21 mouse cellular contexts compared by ENCODE assay signal in genomic region chr12:44286992-44287391, GRCm38 (mm10).
"Had no signal": no experiment of that assay in that cellular context is flagged by ENCODE, and none has a peak within 500 bp of the region (broad histone marks: within the 10 kb centered on the region; RNA-seq: fewer than 3 reads in every experiment).

No protein-coding gene starts in this region.

- H3K27me3 ChIP-seq: liver, embryonic 12.5 days; lung, embryonic 15.5 days; megakaryocyte, embryonic 14.5 days; midbrain, embryonic 13.5 days; midbrain, embryonic 15.5 days; neural tube, embryonic 13.5 days; neural tube, embryonic 15.5 days had no signal

- H3K4me1 ChIP-seq: liver, embryonic 12.5 days; lung, embryonic 15.5 days; midbrain, embryonic 13.5 days; midbrain, embryonic 15.5 days; neural tube, embryonic 13.5 days; neural tube, embryonic 15.5 days had no signal

- H3K27ac ChIP-seq: liver, embryonic 12.5 days; liver, embryonic 14.5 days; lung, embryonic 15.5 days; macrophage; midbrain, embryonic 13.5 days; midbrain, embryonic 15.5 days; neural tube, embryonic 13.5 days; neural tube, embryonic 15.5 days had no signal

- H3K9ac ChIP-seq: liver, embryonic 12.5 days; liver, embryonic 14.5 days; lung, embryonic 15.5 days; midbrain, embryonic 13.5 days; midbrain, embryonic 15.5 days; neural tube, embryonic 13.5 days; neural tube, embryonic 15.5 days had no signal

- H3K4me3 ChIP-seq: liver, embryonic 12.5 days; lung, embryonic 15.5 days; megakaryocyte, embryonic 14.5 days; midbrain, embryonic 13.5 days; midbrain, embryonic 15.5 days; myocyte; neural tube, embryonic 13.5 days; neural tube, embryonic 15.5 days had no signal

- H3K9me3 ChIP-seq: liver, embryonic 12.5 days; lung, embryonic 15.5 days; megakaryocyte, embryonic 14.5 days; midbrain, embryonic 13.5 days; midbrain, embryonic 15.5 days; neural tube, embryonic 13.5 days; neural tube, embryonic 15.5 days had no signal

- ATAC-seq: liver, embryonic 12.5 days; lung, postnatal 0 days; midbrain, embryonic 13.5 days; midbrain, embryonic 15.5 days had no signal

- DNase-seq: lung, adult 2 months; lung, postnatal 14 days; lung, postnatal 36 days; right cerebral cortex, postnatal 25 days; right cerebral cortex, postnatal 4 days; spleen, adult 18-20 months; thymus, adult 18-20 months; thymus, postnatal 25 days; thymus, postnatal 4 days had no signal

- H3K4me2 ChIP-seq: liver, embryonic 12.5 days; lung, embryonic 15.5 days; midbrain, embryonic 11.5 days; midbrain, embryonic 13.5 days; midbrain, embryonic 15.5 days; neural tube, embryonic 13.5 days; neural tube, embryonic 15.5 days had no signal
